Mouse (Mus musculus): ENCODE results near the gene Cdc7.

DNA sequence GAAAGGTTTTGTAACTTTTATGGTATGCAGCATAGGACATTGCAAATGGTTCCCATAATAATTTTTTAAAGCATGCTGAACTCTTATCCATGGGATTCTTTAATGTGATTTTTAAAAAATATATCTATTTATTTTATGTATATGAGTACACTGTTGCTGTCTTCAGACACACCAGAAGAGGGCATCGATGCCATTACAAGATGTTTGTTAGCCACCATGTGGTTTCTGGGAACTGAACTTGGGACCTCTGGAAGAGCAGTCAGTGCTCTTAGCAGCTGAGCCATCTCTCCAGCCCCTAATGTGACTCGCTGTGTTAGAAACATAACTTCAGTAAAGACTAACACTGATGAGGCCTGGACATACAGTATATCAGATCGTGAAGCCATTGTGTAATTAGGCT is 2.3 kb downstream of the Cdc7 start:
- TF ChIP-seq CTCF (IDR thresholded peaks at IDR 0.05; ENCODE audit: borderline replicate concordance, extremely low read depth, insufficient read depth, insufficient read length) (no peak), POLR2A (IDR thresholded peaks at IDR 0.05; ENCODE audit: borderline replicate concordance, extremely low read depth, insufficient read depth, insufficient read length, poor library complexity, severe bottlenecking) (no peak)

Data from brain, embryonic 14.5 days (tissue).